Mouse (Mus musculus): ENCODE measurements around the gene Dnajc10.

- TF ChIP-seq CTCF (IDR thresholded peaks at IDR 0.05; ENCODE audit: extremely low read depth, insufficient read depth, low read length), result no peak
- TF ChIP-seq POLR2A (IDR thresholded peaks at IDR 0.05; ENCODE audit: extremely low read depth, insufficient read depth, low read length), result no peak
These were observed 11.3 kb upstream of the Dnajc10 start for GRCm38 (mm10) chr2:80303957-80304356.

Data from cortical plate, adult 2 months (tissue).